Mouse (Mus musculus) hindbrain, embryonic 12.5 days (tissue): ENCODE results near the gene Cst12. TPM values are rescaled to one million over a fixed set of nuclear protein-coding genes. Genes with fewer than 3 reads are reported as not detected.

Experiments
- ATAC-seq: fragments of 200-750 bp; cut with Nextera tagmentation; 2 replicates; pipeline ENCODE4 v1.8.0; 2017; ENCODE audit warnings: moderate TSS enrichment; ENCODE audit not compliant: low FRiP score
- H3K27ac ChIP-seq: fragments of 300-500 bp; sonication (generic); 2 replicates; pipeline ENCODE4 v1.5.1; 2016; ENCODE audit warnings: mild to moderate bottlenecking
- H3K27me3 ChIP-seq: fragments of 300-500 bp; sonication (generic); 2 replicates; pipeline ENCODE4 v1.6.1; 2016; ENCODE audit warnings: mild to moderate bottlenecking
- H3K36me3 ChIP-seq: fragments of 300-500 bp; sonication (generic); 2 replicates; pipeline ENCODE4 v1.6.1; 2016; ENCODE audit warnings: mild to moderate bottlenecking
- H3K4me1 ChIP-seq: fragments of 300-500 bp; sonication (generic); 2 replicates; pipeline ENCODE4 v1.6.1; 2016
- H3K4me2 ChIP-seq: fragments of 300-500 bp; sonication (generic); replicated peaks from 2 replicates; pipeline ENCODE4 v1.6.1; 2016; ENCODE audit warnings: mild to moderate bottlenecking
- H3K4me3 ChIP-seq: fragments of 300-500 bp; sonication (generic); 2 replicates; pipeline ENCODE4 v1.5.1; 2016; ENCODE audit warnings: mild to moderate bottlenecking
- H3K9ac ChIP-seq: fragments of 300-500 bp; sonication (generic); 2 replicates; pipeline ENCODE4 v1.6.1; 2016; ENCODE audit warnings: mild to moderate bottlenecking, moderate library complexity
- H3K9me3 ChIP-seq: fragments of 300-500 bp; sonication (generic); replicated peaks from 2 replicates; pipeline ENCODE4 v1.6.1; 2016; ENCODE audit warnings: mild to moderate bottlenecking
- whole genome bisulfite sequencing: fragments of 180-500 bp; shearing (Covaris S2); methylation state at CpG from one replicate; pipeline ENCODE4 v1.1.7; 2016; 5-methylcytosine and 5-hydroxymethylcytosine counted together
- polyA plus RNA-seq: library from polyadenylated mRNA; unstranded; fragments of >200 nt; fragmentation: Nextera tagmentation; extraction: Ambion mirVana; gene quantifications from 2 replicates; pipeline ENCODE4 v1.2.1, GENCODE M21; 2016

The Cst12 gene
- polyA plus RNA-seq, 1 experiment from 2014 or later, result not detected

DNA sequence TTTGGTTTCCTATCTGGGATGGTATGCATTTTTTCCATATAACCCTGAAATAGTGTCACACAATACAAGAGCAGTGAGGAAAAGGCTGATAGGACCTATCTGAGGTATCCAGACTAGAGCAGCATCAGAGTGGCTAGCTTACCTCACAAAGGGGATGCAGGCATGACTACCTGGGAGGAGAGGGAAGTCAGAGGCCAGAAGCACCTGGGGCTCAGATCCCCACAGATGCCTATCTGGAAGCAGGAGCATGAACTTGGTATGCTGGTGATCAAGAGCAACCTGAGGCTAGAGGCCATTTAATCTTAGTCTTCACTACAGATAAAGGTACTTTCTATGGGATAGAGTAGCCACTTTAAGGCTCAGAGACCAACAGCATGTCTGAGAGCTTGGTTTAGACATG is 30.7 kb downstream of the Cst12 start, which contains the start of gene Cst13:
TSS of gene Cst13 (plus strand) at position 173 of the 400 bp plus-strand sequence.
- no peaks in the 10 kb centered on the region for H3K9me3 ChIP-seq
- no peaks in the 10 kb centered on the region for H3K27me3 ChIP-seq
- ATAC-seq, result no peak
- H3K9ac ChIP-seq, result no peak within 1 kb of the TSS
- no peaks in the 10 kb centered on the region for H3K4me1 ChIP-seq
- H3K4me2 ChIP-seq, result no peak within 1 kb of the TSS
- H3K27ac ChIP-seq, result no peak within 1 kb of the TSS
- H3K4me3 ChIP-seq, result no peak within 1 kb of the TSS
- H3K36me3 ChIP-seq, result no peaks in the 10 kb centered on the region

- Histone ChIP-seq H3K27ac (no peak overlapping the region), H3K4me3 (no peak overlapping the region), H3K9ac (no peak overlapping the region), H3K9me3 (no peaks in the 10 kb centered on the region), H3K27me3 (no peaks in the 10 kb centered on the region), H3K36me3 (no peaks in the 10 kb centered on the region), H3K4me1 (no peaks in the 10 kb centered on the region), H3K4me2 (no peak overlapping the region)
- 81% methylated on average over 1 of the region's 1 CpGs for WGBS
- ATAC-seq, result no peak
These were observed 36.8 kb downstream of the Cst12 start for GRCm38 (mm10) chr2:148825986-148826385.

- 81% methylated on average over 4 of the region's 4 CpGs for WGBS
These were observed 45.8 kb downstream of the Cst12 start, which contains the start of gene Cst9 for GRCm38 (mm10) chr2:148834912-148835311. Gene Cst9 (plus strand): TSS chr2:148835147.

DNA sequence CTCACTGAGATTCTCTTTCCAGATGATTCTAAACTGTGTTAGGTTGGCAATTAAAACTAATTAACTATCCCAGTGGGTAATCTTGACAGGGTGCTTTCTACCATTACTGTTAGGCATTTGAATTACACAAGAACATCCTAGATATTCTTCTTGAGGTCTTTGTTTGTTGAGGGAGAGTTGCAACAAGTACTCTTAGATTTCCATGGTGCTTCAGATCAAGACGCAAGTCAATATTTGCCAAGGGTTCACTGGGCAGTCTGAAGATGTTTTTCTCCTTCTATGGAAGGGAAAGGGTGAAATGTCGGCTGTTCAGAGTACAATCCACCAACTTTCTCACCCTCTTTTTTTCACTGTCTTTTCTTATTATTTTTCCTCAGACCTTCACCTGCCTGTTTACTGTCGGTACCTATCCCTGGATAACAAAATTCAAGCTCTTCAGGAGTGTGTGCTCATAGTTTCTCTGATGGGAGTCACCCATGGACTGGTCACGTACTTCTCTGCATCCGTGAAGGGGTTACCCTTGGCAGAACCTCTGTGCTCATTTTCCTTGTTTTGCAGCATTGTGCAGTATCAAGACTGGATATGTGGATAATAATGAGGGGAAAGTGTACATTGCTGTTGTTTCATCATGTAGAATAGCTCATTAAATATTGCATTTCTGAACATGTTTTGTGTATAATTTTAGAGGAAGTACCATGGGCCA is 49.1 kb downstream of the Cst12 start:
- Histone ChIP-seq H3K9me3 (no peaks in the 10 kb centered on the region), H3K9ac (no peak overlapping the region), H3K27ac (no peak overlapping the region), H3K36me3 (no peaks in the 10 kb centered on the region), H3K4me3 (no peak overlapping the region), H3K4me2 (no peak overlapping the region), H3K4me1 (no peaks in the 10 kb centered on the region), H3K27me3 (no peaks in the 10 kb centered on the region)
- ATAC-seq, result no peak
- WGBS, result 85% methylated on average over 5 of the region's 5 CpGs

More at GRCm38 (mm10) chr2:148834912-148835311, 45.8 kb downstream of the Cst12 start, which contains the start of gene Cst9:
- no peaks in the 10 kb centered on the region for H3K27me3 ChIP-seq
- no peak within 1 kb of the TSS for H3K4me2 ChIP-seq
- H3K4me3 ChIP-seq, result no peak within 1 kb of the TSS
- H3K9ac ChIP-seq, result no peak within 1 kb of the TSS
- H3K27ac ChIP-seq, result no peak within 1 kb of the TSS
- no peak for ATAC-seq
- no peaks in the 10 kb centered on the region for H3K9me3 ChIP-seq
- H3K4me1 ChIP-seq, result no peaks in the 10 kb centered on the region
- no peaks in the 10 kb centered on the region for H3K36me3 ChIP-seq

DNA sequence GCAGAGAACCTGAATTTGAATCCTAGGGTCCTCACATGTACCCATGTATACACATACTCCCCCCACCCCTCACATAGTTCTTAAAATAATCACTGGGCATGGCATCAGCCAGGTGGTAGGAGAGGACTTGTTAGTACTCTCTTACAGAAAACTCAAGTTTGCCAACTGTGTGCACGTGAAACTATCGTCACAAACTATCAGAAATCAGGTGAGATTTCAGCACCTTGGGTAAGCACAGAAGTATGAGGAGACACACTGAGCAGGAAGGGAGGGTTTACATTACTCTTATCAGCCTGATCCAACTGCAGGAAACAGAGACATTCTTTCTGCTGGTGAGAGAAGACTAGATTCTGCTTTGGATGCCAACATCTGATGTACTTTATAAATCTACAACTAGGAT is 50.1 kb downstream of the Cst12 start:
- Histone ChIP-seq H3K4me2 (no peak overlapping the region), H3K4me1 (no peaks in the 10 kb centered on the region), H3K27ac (no peak overlapping the region), H3K9ac (no peak overlapping the region), H3K9me3 (no peaks in the 10 kb centered on the region), H3K4me3 (no peak overlapping the region), H3K27me3 (no peaks in the 10 kb centered on the region), H3K36me3 (no peaks in the 10 kb centered on the region)
- 95% methylated on average over 2 of the region's 2 CpGs for WGBS
- ATAC-seq, result no peak

Other genes starting within 250 kb of the Cst12 start
- gene Nxt1, start 116.8 kb upstream of the Cst12 start, polyA plus RNA-seq, result 70.5 and 72.4 TPM in 2 replicates
- gene Gzf1, start 108.3 kb upstream of the Cst12 start, polyA plus RNA-seq, result 21.4 and 22.5 TPM in 2 replicates
- gene Napb, start 56.9 kb upstream of the Cst12 start, polyA plus RNA-seq, result 25.6 and 30.6 TPM in 2 replicates
- gene Cstl1, start 39.0 kb upstream of the Cst12 start, polyA plus RNA-seq, result not detected in 2 replicates
- gene Cst11, start 17.9 kb upstream of the Cst12 start, polyA plus RNA-seq, result not detected in 2 replicates
- not detected in 2 replicates for gene 8030411F24Rik, start 7.4 kb upstream of the Cst12 start, polyA plus RNA-seq
- gene Cst8, start 9.4 kb downstream of the Cst12 start, polyA plus RNA-seq, result not detected in 2 replicates
- not detected in 2 replicates for gene Cst13, start 30.7 kb downstream of the Cst12 start, polyA plus RNA-seq
- gene Cst9, start 45.8 kb downstream of the Cst12 start, polyA plus RNA-seq, result not detected in 2 replicates
- gene 9230104L09Rik, start 75.7 kb downstream of the Cst12 start, polyA plus RNA-seq, result not detected in 2 replicates
- 339 and 373 TPM in 2 replicates for gene Cst3, start 86.3 kb downstream of the Cst12 start, polyA plus RNA-seq
- not detected in 2 replicates for gene Gm1330, start 213.9 kb downstream of the Cst12 start, polyA plus RNA-seq
- not detected in 2 replicates for gene Gm10750, start 227.9 kb downstream of the Cst12 start, polyA plus RNA-seq